Mouse (Mus musculus): Measurements from ENCODE around the gene Rbmx2. TPM values are rescaled to one million over a fixed set of nuclear protein-coding genes. Genes with fewer than 3 reads are reported as not detected.

Gene Rbmx2
- 1 to 10 TPM; 3.9 to 4.6 TPM for total RNA-seq (2021)

GRCm38 (mm10) chrX:48694864-48695371, at the start of gene Rbmx2:
Rbmx2 (plus strand) TSS chrX:48695004.
- intact Hi-C loops (cut with DNase I): no loop called here

GRCm38 (mm10) chrX:48666807-48667206, 28.0 kb upstream of the Rbmx2 start:
- no peak for DNase-seq
- intact Hi-C loops (cut with DNase I): no loop called here

More at GRCm38 (mm10) chrX:48694864-48695371, at the start of gene Rbmx2:
- DNase-seq: peak; percentile 88 to 90

GRCm38 (mm10) chrX:48669588-48669987, 25.2 kb upstream of the Rbmx2 start:
- intact Hi-C loops (cut with DNase I): no loop called here
- no peak for DNase-seq

- no peak for DNase-seq
- intact Hi-C loops (cut with DNase I): no loop called here
Measured at GRCm38 (mm10) chrX:48671714-48672113, 23.1 kb upstream of the Rbmx2 start.

- intact Hi-C loops (cut with DNase I): no loop called here
- no peak for DNase-seq
Measured at GRCm38 (mm10) chrX:48674171-48674570, 20.6 kb upstream of the Rbmx2 start, which contains the start of gene Gpr119. Gpr119 (minus strand) TSS chrX:48674478.

GRCm38 (mm10) chrX:48683451-48683850, 11.4 kb upstream of the Rbmx2 start:
- peak; percentile 43 to 51 for DNase-seq
- intact Hi-C loops (cut with DNase I): loop anchor here (10.0 kb wide), 1 partner anchor 621 kb away; no protein-coding TSS in a partner anchor

- no peak for DNase-seq
- intact Hi-C loops (cut with DNase I): loop anchor here (10.0 kb wide), 1 partner anchor 621 kb away; no protein-coding TSS in a partner anchor
Measured at GRCm38 (mm10) chrX:48683857-48684256, 10.9 kb upstream of the Rbmx2 start.

- DNase-seq: no peak
- intact Hi-C loops (cut with DNase I): no loop called here
Measured at GRCm38 (mm10) chrX:48694460-48694859, 344 bp upstream of the Rbmx2 start.

- intact Hi-C loops (cut with DNase I): no loop called here
- no peak for DNase-seq
Measured at GRCm38 (mm10) chrX:48709701-48710100, 14.9 kb downstream of the Rbmx2 start.

- DNase-seq: no peak
- intact Hi-C loops (cut with DNase I): no loop called here
Measured at GRCm38 (mm10) chrX:48712846-48713245, 18.0 kb downstream of the Rbmx2 start.

GRCm38 (mm10) chrX:48754710-48755283, 60.0 kb downstream of the Rbmx2 start:
- intact Hi-C loops (cut with DNase I): no loop called here
- DNase-seq: no peak

Other genes with a start within 250 kb of the Rbmx2 start
- gene Elf4, start 231.9 kb upstream of the Rbmx2 start, total RNA-seq (2021): 10 to 100 TPM; 15.3 to 16.7 TPM
- 10 to 100 TPM; 92.5 to 97.6 TPM for gene Aifm1, start 181.4 kb upstream of the Rbmx2 start, total RNA-seq (2021)
- under 1 TPM in 1 of 2 experiments, not detected in 1; 0.30 TPM for gene Rab33a, start 175.7 kb upstream of the Rbmx2 start, total RNA-seq (2021)
- 10 to 100 TPM; 10.6 to 13.3 TPM for gene Zfp280c, start 100.5 kb upstream of the Rbmx2 start, total RNA-seq (2021)
- gene Slc25a14, start 71.6 kb upstream of the Rbmx2 start, total RNA-seq (2021): 1 to 10 TPM; 2.5 to 3.3 TPM
- gene Gpr119, start 20.5 kb upstream of the Rbmx2 start, total RNA-seq (2021): not detected
- gene Gm595, start 182.7 kb downstream of the Rbmx2 start, total RNA-seq (2021): not detected

All from heart, postnatal 10 days (tissue).